Mouse (Mus musculus): ENCODE results near the gene Atg10. TPM values are rescaled to one million over a fixed set of nuclear protein-coding genes. Genes with fewer than 3 reads are reported as not detected.
A peak's percentile ranks its signal among the peaks of the same experiment; 100 is the strongest.

Atg10 gene
- polyA plus RNA-seq, 1 experiment from 2014 or later, result 12.8 TPM

DNA sequence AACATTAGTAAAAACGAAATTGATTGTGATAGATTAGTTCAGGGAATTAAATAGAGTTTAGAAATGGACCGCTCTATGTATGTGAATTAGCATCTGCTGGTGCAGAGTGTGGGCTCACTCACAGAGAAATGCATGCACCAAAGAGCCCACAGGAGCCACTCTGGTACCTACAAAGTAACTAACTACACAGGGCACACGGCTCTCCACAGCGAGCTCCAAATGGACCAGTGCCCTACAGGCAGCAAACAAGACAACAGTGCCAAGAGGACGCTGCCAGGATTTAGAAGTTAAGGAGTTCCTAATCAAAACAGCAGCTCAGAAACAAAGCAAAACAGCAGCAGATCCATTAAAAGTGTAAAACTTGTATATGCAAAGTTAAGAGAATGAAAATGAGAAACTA is 52.6 kb downstream of the Atg10 start:
- H3K4me1 ChIP-seq, result peaks cover 5% of the 10 kb centered on the region; the same call in 1 of the 2 replicates
- H3K27me3 ChIP-seq (replicated peaks), result no peaks in the 10 kb centered on the region
- no peak for ATAC-seq (ENCODE audit: insufficient read depth, low FRiP score, low read depth)
- no peak overlapping the region for H3K27ac ChIP-seq
- 80% methylated on average over 5 of the region's 5 CpGs for WGBS
- H3K36me3 ChIP-seq, result no peaks in the 10 kb centered on the region
- no peak overlapping the region for H3K4me2 ChIP-seq
- no peak overlapping the region for H3K4me3 ChIP-seq (replicated peaks)
- H3K9me3 ChIP-seq, result no peaks in the 10 kb centered on the region
- H3K9ac ChIP-seq, result no peak overlapping the region

DNA sequence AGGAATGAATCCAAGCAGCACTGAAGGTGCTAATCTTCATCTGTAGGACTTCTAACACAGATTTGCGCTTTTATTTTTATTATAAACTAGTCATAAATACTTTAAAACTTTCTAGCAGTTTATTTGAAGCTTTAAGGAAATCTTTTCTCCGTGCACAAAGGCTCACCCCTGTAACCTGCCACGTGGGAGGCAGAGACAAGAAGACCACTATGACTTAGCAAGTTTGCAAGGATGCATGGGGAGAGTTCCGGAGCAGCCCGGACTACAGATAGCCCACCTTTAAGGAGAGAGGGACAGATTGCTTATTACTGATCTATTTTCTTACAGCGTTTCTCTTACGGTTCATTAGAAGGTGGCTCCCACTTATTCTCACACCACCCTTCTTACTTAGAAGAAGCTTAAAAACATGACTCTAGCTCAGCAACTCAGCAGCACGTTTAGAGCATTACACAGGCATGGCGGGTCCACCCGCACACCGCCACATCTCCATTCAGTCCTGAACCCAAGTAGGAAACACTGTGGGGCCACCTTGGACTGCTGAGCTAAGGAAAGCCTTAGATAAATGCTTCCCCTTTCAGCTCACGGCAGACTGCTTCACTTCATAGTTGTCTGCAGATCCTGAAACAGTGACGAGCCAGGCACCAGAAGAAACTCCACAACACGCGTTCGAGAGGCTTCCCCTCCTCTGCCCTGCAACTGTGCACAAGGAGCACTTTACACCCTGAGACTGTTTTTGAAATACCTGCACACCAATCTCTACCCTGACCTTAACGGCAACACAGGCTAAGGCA is 54.0 kb downstream of the Atg10 start:
- Histone ChIP-seq H3K4me3 (replicated peaks) (no peak overlapping the region), H3K9me3 (no peaks in the 10 kb centered on the region), H3K27ac (no peak overlapping the region), H3K36me3 (no peaks in the 10 kb centered on the region), H3K4me1 (peaks cover 5% of the 10 kb centered on the region; the same call in 1 of the 2 replicates), H3K9ac (no peak overlapping the region), H3K27me3 (replicated peaks) (no peaks in the 10 kb centered on the region), H3K4me2 (no peak overlapping the region)
- ATAC-seq (ENCODE audit: insufficient read depth, low FRiP score, low read depth), result no peak
- WGBS, result 71% methylated on average over 17 of the region's 17 CpGs

- H3K9ac ChIP-seq, result no peak overlapping the region
- no peak overlapping the region for H3K4me3 ChIP-seq (replicated peaks)
- peaks cover 5% of the 10 kb centered on the region; the same call in 1 of the 2 replicates for H3K4me1 ChIP-seq
- ATAC-seq (ENCODE audit: insufficient read depth, low FRiP score, low read depth), result no peak
- 48% methylated on average over 4 of the region's 4 CpGs for WGBS
- H3K9me3 ChIP-seq, result no peaks in the 10 kb centered on the region
- H3K4me2 ChIP-seq, result no peak overlapping the region
- no peaks in the 10 kb centered on the region for H3K27me3 ChIP-seq (replicated peaks)
- H3K27ac ChIP-seq, result no peak overlapping the region
- H3K36me3 ChIP-seq, result no peaks in the 10 kb centered on the region
These were observed 55.3 kb downstream of the Atg10 start for GRCm38 (mm10) chr13:91168486-91168885.

DNA sequence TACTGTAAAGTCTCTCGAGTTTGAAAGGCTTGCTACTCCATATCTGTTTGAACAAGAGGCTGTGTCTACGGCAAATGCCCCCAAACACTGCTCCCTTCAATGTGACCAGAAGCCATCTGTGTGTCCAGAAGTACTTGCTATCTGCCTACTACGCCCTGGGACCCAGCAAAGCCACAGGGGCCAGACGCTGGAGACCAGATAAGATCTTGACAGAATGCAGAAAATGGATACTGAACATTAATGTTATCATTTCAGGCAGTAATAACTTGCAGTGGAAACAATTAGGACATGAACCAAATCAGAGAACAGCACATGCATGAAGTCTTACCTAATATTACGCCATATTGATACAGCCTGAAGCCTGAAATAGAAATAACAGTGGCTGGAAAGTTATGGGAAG is 56.2 kb downstream of the Atg10 start:
- ATAC-seq (ENCODE audit: insufficient read depth, low FRiP score, low read depth), result no peak
- Histone ChIP-seq H3K4me2 (no peak overlapping the region), H3K4me3 (replicated peaks) (no peak overlapping the region), H3K4me1 (peaks cover 5% of the 10 kb centered on the region; the same call in 1 of the 2 replicates), H3K27ac (no peak overlapping the region), H3K9ac (no peak overlapping the region), H3K27me3 (replicated peaks) (no peaks in the 10 kb centered on the region), H3K9me3 (no peaks in the 10 kb centered on the region), H3K36me3 (no peaks in the 10 kb centered on the region)
- 74% methylated on average over 5 of the region's 5 CpGs for WGBS

DNA sequence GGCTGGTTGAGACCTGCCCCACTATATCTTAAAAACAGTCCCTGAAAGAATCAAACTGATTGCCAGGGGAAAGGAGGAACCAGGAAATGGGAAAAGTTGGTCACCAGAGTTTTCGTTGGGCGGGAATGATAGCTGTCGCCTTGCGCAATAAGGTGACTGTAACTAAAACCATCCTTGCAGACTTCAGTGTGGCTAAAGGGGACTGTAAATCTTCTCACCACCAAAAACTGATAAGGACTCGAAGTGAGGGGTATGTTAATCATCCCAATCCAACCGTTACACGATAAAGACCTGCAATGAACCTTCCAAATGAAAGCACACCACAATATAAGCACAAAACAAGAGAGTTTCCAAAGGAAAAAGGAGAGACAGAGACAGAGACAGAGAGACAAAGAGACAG is 57.5 kb downstream of the Atg10 start:
- Histone ChIP-seq H3K4me1 (peaks cover 5% of the 10 kb centered on the region; the same call in 1 of the 2 replicates), H3K36me3 (no peaks in the 10 kb centered on the region), H3K27me3 (replicated peaks) (no peaks in the 10 kb centered on the region), H3K9me3 (no peaks in the 10 kb centered on the region), H3K4me2 (no peak overlapping the region), H3K4me3 (replicated peaks) (no peak overlapping the region), H3K27ac (no peak overlapping the region), H3K9ac (no peak overlapping the region)
- 76% methylated on average over 7 of the region's 7 CpGs for WGBS
- ATAC-seq (ENCODE audit: insufficient read depth, low FRiP score, low read depth), result no peak

- no peaks in the 10 kb centered on the region for H3K9me3 ChIP-seq
- no peaks in the 10 kb centered on the region for H3K27me3 ChIP-seq (replicated peaks)
- WGBS, result 45% methylated on average over 6 of the region's 6 CpGs
- peaks cover 5% of the 10 kb centered on the region; the same call in 1 of the 2 replicates for H3K4me1 ChIP-seq
- no peaks in the 10 kb centered on the region for H3K36me3 ChIP-seq
- peak; percentile 59; the same call in 1 of the 2 replicates for ATAC-seq (ENCODE audit: insufficient read depth, low FRiP score, low read depth)
- no peak overlapping the region for H3K4me2 ChIP-seq
- H3K27ac ChIP-seq, result peak overlapping the region; percentile 69; the same call in 1 of the 2 replicates
- no peak overlapping the region for H3K4me3 ChIP-seq (replicated peaks)
- no peak overlapping the region for H3K9ac ChIP-seq
These were observed 58.6 kb downstream of the Atg10 start for GRCm38 (mm10) chr13:91165200-91165599.

GRCm38 (mm10) chr13:91163292-91163691 is 60.5 kb downstream of the Atg10 start:
- no peak overlapping the region for H3K4me2 ChIP-seq
- WGBS, result 78% methylated on average over 4 of the region's 4 CpGs

GRCm38 (mm10) chr13:91162452-91162851 is 61.3 kb downstream of the Atg10 start:
- ATAC-seq (ENCODE audit: insufficient read depth, low FRiP score, low read depth), result no peak
- H3K27me3 ChIP-seq (replicated peaks), result no peaks in the 10 kb centered on the region
- WGBS, result 48% methylated on average over 5 of the region's 5 CpGs

More at GRCm38 (mm10) chr13:91163292-91163691, 60.5 kb downstream of the Atg10 start:
- H3K9me3 ChIP-seq, result no peaks in the 10 kb centered on the region
- H3K27ac ChIP-seq, result no peak overlapping the region
- no peaks in the 10 kb centered on the region for H3K27me3 ChIP-seq (replicated peaks)
- H3K4me1 ChIP-seq, result no peaks in the 10 kb centered on the region
- H3K36me3 ChIP-seq, result no peaks in the 10 kb centered on the region
- H3K9ac ChIP-seq, result no peak overlapping the region
- no peak overlapping the region for H3K4me3 ChIP-seq (replicated peaks)
- no peak for ATAC-seq (ENCODE audit: insufficient read depth, low FRiP score, low read depth)

GRCm38 (mm10) chr13:91160616-91161015 is 63.2 kb downstream of the Atg10 start:
- no peak for ATAC-seq (ENCODE audit: insufficient read depth, low FRiP score, low read depth)
- no peak overlapping the region for H3K27ac ChIP-seq
- H3K4me1 ChIP-seq, result no peaks in the 10 kb centered on the region
- H3K36me3 ChIP-seq, result no peaks in the 10 kb centered on the region
- no peak overlapping the region for H3K4me3 ChIP-seq (replicated peaks)
- no peak overlapping the region for H3K4me2 ChIP-seq
- H3K9ac ChIP-seq, result no peak overlapping the region
- no peaks in the 10 kb centered on the region for H3K9me3 ChIP-seq
- WGBS, result 84% methylated on average over 3 of the region's 3 CpGs
- no peaks in the 10 kb centered on the region for H3K27me3 ChIP-seq (replicated peaks)

More at GRCm38 (mm10) chr13:91162452-91162851, 61.3 kb downstream of the Atg10 start:
- Histone ChIP-seq H3K9ac (no peak overlapping the region), H3K4me3 (replicated peaks) (no peak overlapping the region), H3K27ac (no peak overlapping the region), H3K4me2 (no peak overlapping the region), H3K4me1 (no peaks in the 10 kb centered on the region), H3K36me3 (no peaks in the 10 kb centered on the region), H3K9me3 (no peaks in the 10 kb centered on the region)

DNA sequence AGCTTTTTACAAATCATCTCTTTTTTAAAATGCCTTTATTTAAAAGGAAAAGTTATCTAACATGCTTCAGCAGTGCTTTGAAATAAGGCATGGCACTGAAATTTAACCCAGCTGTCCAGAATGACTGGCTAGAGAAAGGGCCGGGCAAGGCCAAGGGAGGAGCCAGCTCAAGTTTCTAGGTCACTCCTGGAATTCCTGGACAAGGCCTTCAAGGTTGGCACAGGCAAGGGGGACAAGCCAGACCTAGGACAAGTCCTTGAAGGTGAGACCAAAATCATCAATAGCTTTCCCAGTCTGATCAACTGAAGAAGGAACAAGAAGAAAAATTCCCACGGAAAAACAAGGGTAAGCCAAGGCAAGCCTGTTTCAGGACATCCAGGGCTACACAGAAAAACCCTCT is 63.9 kb downstream of the Atg10 start:
- Histone ChIP-seq H3K27ac (no peak overlapping the region), H3K27me3 (replicated peaks) (no peaks in the 10 kb centered on the region), H3K9me3 (no peaks in the 10 kb centered on the region), H3K4me3 (replicated peaks) (no peak overlapping the region), H3K4me2 (no peak overlapping the region), H3K36me3 (no peaks in the 10 kb centered on the region), H3K4me1 (no peaks in the 10 kb centered on the region), H3K9ac (no peak overlapping the region)
- ATAC-seq (ENCODE audit: insufficient read depth, low FRiP score, low read depth), result no peak
- 79% methylated on average over 2 of the region's 2 CpGs for WGBS

GRCm38 (mm10) chr13:91157941-91158340 is 65.8 kb downstream of the Atg10 start:
- Histone ChIP-seq H3K9me3 (no peaks in the 10 kb centered on the region), H3K4me1 (no peaks in the 10 kb centered on the region), H3K4me3 (replicated peaks) (no peak overlapping the region), H3K4me2 (no peak overlapping the region), H3K9ac (no peak overlapping the region), H3K27ac (no peak overlapping the region), H3K36me3 (no peaks in the 10 kb centered on the region), H3K27me3 (replicated peaks) (no peaks in the 10 kb centered on the region)
- ATAC-seq (ENCODE audit: insufficient read depth, low FRiP score, low read depth), result no peak
- 88% methylated on average over 4 of the region's 4 CpGs for WGBS

GRCm38 (mm10) chr13:91157429-91157828 is 66.3 kb downstream of the Atg10 start:
- H3K4me3 ChIP-seq (replicated peaks), result no peak overlapping the region
- H3K27me3 ChIP-seq (replicated peaks), result no peaks in the 10 kb centered on the region
- no peaks in the 10 kb centered on the region for H3K36me3 ChIP-seq
- ATAC-seq (ENCODE audit: insufficient read depth, low FRiP score, low read depth), result no peak
- H3K9ac ChIP-seq, result no peak overlapping the region
- H3K27ac ChIP-seq, result no peak overlapping the region
- no peaks in the 10 kb centered on the region for H3K4me1 ChIP-seq
- H3K9me3 ChIP-seq, result no peaks in the 10 kb centered on the region
- H3K4me2 ChIP-seq, result no peak overlapping the region

Measured in stomach, embryonic 15.5 days (tissue).